Mouse (Mus musculus) hindbrain, embryonic 12.5 days (tissue): ENCODE results near the gene Tubgcp2. TPM values are rescaled to one million over a fixed set of nuclear protein-coding genes. Genes with fewer than 3 reads are reported as not detected.

Experiments used
- ATAC-seq: fragments of 200-750 bp; cut with Nextera tagmentation; 2 replicates; pipeline ENCODE4 v1.8.0; 2017; ENCODE audit warnings: moderate TSS enrichment; ENCODE audit not compliant: low FRiP score
- H3K27ac ChIP-seq: fragments of 300-500 bp; sonication (generic); 2 replicates; pipeline ENCODE4 v1.5.1; 2016; ENCODE audit warnings: mild to moderate bottlenecking
- H3K27me3 ChIP-seq: fragments of 300-500 bp; sonication (generic); 2 replicates; pipeline ENCODE4 v1.6.1; 2016; ENCODE audit warnings: mild to moderate bottlenecking
- H3K36me3 ChIP-seq: fragments of 300-500 bp; sonication (generic); 2 replicates; pipeline ENCODE4 v1.6.1; 2016; ENCODE audit warnings: mild to moderate bottlenecking
- H3K4me1 ChIP-seq: fragments of 300-500 bp; sonication (generic); 2 replicates; pipeline ENCODE4 v1.6.1; 2016
- H3K4me2 ChIP-seq: fragments of 300-500 bp; sonication (generic); replicated peaks from 2 replicates; pipeline ENCODE4 v1.6.1; 2016; ENCODE audit warnings: mild to moderate bottlenecking
- H3K4me3 ChIP-seq: fragments of 300-500 bp; sonication (generic); 2 replicates; pipeline ENCODE4 v1.5.1; 2016; ENCODE audit warnings: mild to moderate bottlenecking
- H3K9ac ChIP-seq: fragments of 300-500 bp; sonication (generic); 2 replicates; pipeline ENCODE4 v1.6.1; 2016; ENCODE audit warnings: mild to moderate bottlenecking, moderate library complexity
- H3K9me3 ChIP-seq: fragments of 300-500 bp; sonication (generic); replicated peaks from 2 replicates; pipeline ENCODE4 v1.6.1; 2016; ENCODE audit warnings: mild to moderate bottlenecking
- WGBS: fragments of 180-500 bp; shearing (Covaris S2); methylation state at CpG from one replicate; pipeline ENCODE4 v1.1.7; 2016; 5-methylcytosine and 5-hydroxymethylcytosine counted together
- microRNA counts: library from miRNA; unstranded; fragments of <30 nt; microRNA quantifications from one replicate; lab custom pipeline; 2017
- microRNA-seq: library from miRNA; unstranded; fragments of <30 nt; microRNA quantifications from one replicate; pipeline ENCODE4, GENCODE M21; 2017
- polyA plus RNA-seq: library from polyadenylated mRNA; unstranded; fragments of >200 nt; fragmentation: Nextera tagmentation; extraction: Ambion mirVana; gene quantifications from 2 replicates; pipeline ENCODE4 v1.2.1, GENCODE M21; 2016

Gene Tubgcp2
- polyA plus RNA-seq, 1 experiment from 2014 or later, result 65.8 TPM

- H3K27ac ChIP-seq, result no peak overlapping the region
- H3K36me3 ChIP-seq, result no peaks in the 10 kb centered on the region
- no peak for ATAC-seq
- no peak overlapping the region for H3K4me3 ChIP-seq
- no peak overlapping the region for H3K9ac ChIP-seq
- 46% methylated on average over 6 of the region's 6 CpGs for WGBS
- H3K9me3 ChIP-seq, result no peaks in the 10 kb centered on the region
- H3K4me1 ChIP-seq, result peaks cover 13% of the 10 kb centered on the region; the same call in 1 of the 2 replicates
- H3K4me2 ChIP-seq, result no peak overlapping the region
- peaks cover 60% of the 10 kb centered on the region for H3K27me3 ChIP-seq
Observed at GRCm38 (mm10) chr7:139951991-139952633, 84.4 kb downstream of the Tubgcp2 start.

- Histone ChIP-seq H3K27ac (no peak overlapping the region), H3K4me3 (peak overlapping the region; percentile 35), H3K36me3 (no peaks in the 10 kb centered on the region), H3K27me3 (peaks cover 67% of the 10 kb centered on the region), H3K4me2 (peak overlapping the region; percentile 59), H3K9ac (peak overlapping the region; percentile 41), H3K9me3 (no peaks in the 10 kb centered on the region), H3K4me1 (peaks cover 13% of the 10 kb centered on the region; the same call in 1 of the 2 replicates)
- no peak for ATAC-seq
- WGBS, result 7% methylated on average over 16 of the region's 16 CpGs
Observed at GRCm38 (mm10) chr7:139951079-139951478, 85.4 kb downstream of the Tubgcp2 start.

- Histone ChIP-seq H3K36me3 (no peaks in the 10 kb centered on the region), H3K4me1 (peaks cover 13% of the 10 kb centered on the region; the same call in 1 of the 2 replicates), H3K9ac (peak overlapping the region; percentile 41), H3K27ac (no peak overlapping the region), H3K4me3 (peak overlapping the region; percentile 35), H3K4me2 (peak overlapping the region; percentile 59), H3K27me3 (peaks cover 67% of the 10 kb centered on the region), H3K9me3 (no peaks in the 10 kb centered on the region)
- peak; percentile 65 for ATAC-seq
- 2% methylated on average over 33 of the region's 33 CpGs for WGBS
Observed at GRCm38 (mm10) chr7:139950283-139950971, 86.0 kb downstream of the Tubgcp2 start.

- Histone ChIP-seq H3K4me2 (peak overlapping the region; percentile 59), H3K27me3 (peaks cover 71% of the 10 kb centered on the region), H3K9me3 (no peaks in the 10 kb centered on the region), H3K4me1 (peaks cover 13% of the 10 kb centered on the region; the same call in 1 of the 2 replicates), H3K27ac (no peak overlapping the region), H3K9ac (0 out of 2 replicates have a peak overlapping the region, but pooled peaks have one; percentile 41), H3K36me3 (no peaks in the 10 kb centered on the region), H3K4me3 (peak overlapping the region; percentile 35)
- ATAC-seq, result peak; percentile 63
- under 1% methylated on average over 15 of the region's 15 CpGs for WGBS
Observed at GRCm38 (mm10) chr7:139949893-139950282, 86.6 kb downstream of the Tubgcp2 start.

GRCm38 (mm10) chr7:139946032-139946431, 90.4 kb downstream of the Tubgcp2 start:
- Histone ChIP-seq H3K27ac (no peak overlapping the region), H3K4me1 (peaks cover 22% of the 10 kb centered on the region), H3K4me3 (no peak overlapping the region), H3K4me2 (no peak overlapping the region), H3K27me3 (peaks cover 94% of the 10 kb centered on the region), H3K9me3 (no peaks in the 10 kb centered on the region), H3K9ac (no peak overlapping the region), H3K36me3 (no peaks in the 10 kb centered on the region)
- 34% methylated on average over 5 of the region's 5 CpGs for WGBS
- no peak for ATAC-seq

MicroRNAs encoded within 50 kb of the gene (microRNA counts, 519-probe panel; counts per million panel counts)
- microRNA mmu-miR-202-3p (lab: Ali Mortazavi, UCI) (470 counts per million, percentile 58 among the panel's probes with 10 or more counts), microRNA mmu-miR-202-5p (lab: Ali Mortazavi, UCI) (470 counts per million, percentile 58 among the panel's probes with 10 or more counts)

Small RNA genes lying within 50 kb of the gene (microRNA-seq; reads per million reads assigned to microRNA genes)
- gene Mir202 (not detected), gene Mir7062 (not detected), gene mmu-mir-7686 (not detected)

Other genes starting within 250 kb of the Tubgcp2 start
- gene Adgra1, start 202.5 kb downstream of the Tubgcp2 start, polyA plus RNA-seq, result 18.7 and 21.4 TPM in 2 replicates
- 3.5 and 3.8 TPM in 2 replicates for gene Kndc1, start 142.0 kb downstream of the Tubgcp2 start, polyA plus RNA-seq
- gene Utf1, start 92.9 kb downstream of the Tubgcp2 start, polyA plus RNA-seq, result not detected in 2 replicates
- gene 6430531B16Rik, start 57.9 kb downstream of the Tubgcp2 start, polyA plus RNA-seq, result 0.77 and 1.2 TPM in 2 replicates
- 3.4 and 3.5 TPM in 2 replicates for gene Adam8, start 44.1 kb downstream of the Tubgcp2 start, polyA plus RNA-seq
- gene Zfp511, start 278 bp downstream of the Tubgcp2 start, polyA plus RNA-seq, result 45.6 and 45.9 TPM in 2 replicates
- 54.7 and 69.1 TPM in 2 replicates for gene Msx3, start 12.4 kb upstream of the Tubgcp2 start, polyA plus RNA-seq
- 24.8 and 25.1 TPM in 2 replicates for gene Caly, start 45.9 kb upstream of the Tubgcp2 start, polyA plus RNA-seq
- not detected in 2 replicates for gene Prap1, start 56.7 kb upstream of the Tubgcp2 start, polyA plus RNA-seq
- 21.8 and 24.7 TPM in 2 replicates for gene Fuom, start 65.8 kb upstream of the Tubgcp2 start, polyA plus RNA-seq
- gene Paox, start 79.1 kb upstream of the Tubgcp2 start, polyA plus RNA-seq, result 12.9 and 18.1 TPM in 2 replicates
- 134 and 148 TPM in 2 replicates for gene Echs1, start 79.8 kb upstream of the Tubgcp2 start, polyA plus RNA-seq
- gene Mtg1, start 100.9 kb upstream of the Tubgcp2 start, polyA plus RNA-seq, result 24.5 and 25.7 TPM in 2 replicates
- 3.3 and 4.6 TPM in 2 replicates for gene Sprn, start 118.2 kb upstream of the Tubgcp2 start, polyA plus RNA-seq
- not detected in 2 replicates for gene Olfr522, start 128.1 kb upstream of the Tubgcp2 start, polyA plus RNA-seq
- gene Olfr523, start 136.5 kb upstream of the Tubgcp2 start, polyA plus RNA-seq, result not detected in 2 replicates
- gene Olfr524, start 169.3 kb upstream of the Tubgcp2 start, polyA plus RNA-seq, result not detected in 2 replicates
- gene Cd163l1, start 181.6 kb upstream of the Tubgcp2 start, polyA plus RNA-seq, result not detected in 2 replicates
- gene 5830411N06Rik, start 210.6 kb upstream of the Tubgcp2 start, polyA plus RNA-seq, result not detected in 2 replicates